21 mouse cellular contexts compared by ENCODE assay signal in the genomic region with DNA sequence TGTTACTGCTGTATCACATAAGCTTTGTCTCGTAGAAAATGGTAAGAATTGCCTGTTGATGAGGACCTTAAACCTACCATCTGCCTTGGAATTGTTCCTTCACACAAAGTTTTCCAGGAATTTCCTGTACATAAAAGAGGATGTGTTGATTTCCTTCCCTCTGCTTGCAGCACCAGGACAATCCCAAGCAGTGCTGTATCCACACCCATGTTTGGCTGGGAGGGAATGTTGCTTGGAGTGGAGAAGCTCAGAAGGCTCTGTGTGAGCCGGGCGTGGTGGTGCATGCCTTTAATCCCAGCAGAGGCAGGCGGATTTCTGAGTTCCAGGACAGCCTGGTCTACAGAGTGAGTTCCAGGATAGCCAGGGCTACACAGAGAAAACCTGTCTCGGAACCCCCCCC. TPM values are rescaled to one million over a fixed set of nuclear protein-coding genes. Genes with fewer than 3 reads are reported as not detected.
DNase-seq lines count a peak whose midpoint lies in the region; ATAC-seq and TF ChIP-seq lines count a peak whose summit lies in the region.
"Had no signal": no experiment of that assay in that cellular context is flagged by ENCODE, and none has a peak within 500 bp of the region (broad histone marks: within the 10 kb centered on the region; RNA-seq: fewer than 3 reads in every experiment).

No protein-coding gene starts in this region.

- 0 out of 2 replicates have a peak, but pooled peaks cover 4% of the 10 kb centered on the region for H3K4me1 ChIP-seq in intestine, embryonic 16.5 days (ENCODE audit: control insufficient read depth, insufficient read depth, low read length)
- no peaks in the 10 kb centered on the region for H3K4me1 ChIP-seq in intestine, postnatal 0 days (replicated peaks; ENCODE audit: control insufficient read depth, insufficient read depth, low read length)
- H3K4me1 ChIP-seq in lung, embryonic 16.5 days (replicated peaks; ENCODE audit: control insufficient read depth, insufficient read depth, low read length): no peaks in the 10 kb centered on the region
- H3K4me1 ChIP-seq in lung, adult 2 months (ENCODE audit: control insufficient read depth, insufficient read depth, low read length): peaks cover 5% of the 10 kb centered on the region
- no peaks in the 10 kb centered on the region for H3K4me1 ChIP-seq in midbrain, embryonic 14.5 days (ENCODE audit: control insufficient read depth, insufficient read depth, low read length)
- H3K4me1 ChIP-seq: forebrain, embryonic 10.5 days; limb, embryonic 10.5 days; midbrain, embryonic 10.5 days; stomach, embryonic 15.5 days had no signal

- H3K27me3 ChIP-seq in intestine, embryonic 16.5 days (replicated peaks; ENCODE audit: control insufficient read depth, insufficient read depth, low read length): no peaks in the 10 kb centered on the region
- H3K27me3 ChIP-seq in intestine, postnatal 0 days (replicated peaks; ENCODE audit: control insufficient read depth, insufficient read depth, low read length): no peaks in the 10 kb centered on the region
- no peaks in the 10 kb centered on the region for H3K27me3 ChIP-seq in lung, embryonic 16.5 days (ENCODE audit: control insufficient read depth, insufficient read depth, low read depth, low read length)
- no peaks in the 10 kb centered on the region for H3K27me3 ChIP-seq in midbrain, embryonic 14.5 days (ENCODE audit: control insufficient read depth, insufficient read depth, low read length)
- H3K27me3 ChIP-seq: heart, embryonic 12.5 days; stomach, embryonic 15.5 days had no signal

- no peak for TF ChIP-seq CTCF in intestine, postnatal 0 days (IDR thresholded peaks at IDR 0.05; ENCODE audit: low read depth)
- TF ChIP-seq CTCF in lung, adult 2 months (IDR thresholded peaks at IDR 0.05; ENCODE audit: insufficient read depth, low read length): no peak

- intact Hi-C loops in heart, postnatal 14 days (cut with DNase I): no loop called here

- H3K9me3 ChIP-seq in intestine, embryonic 16.5 days (ENCODE audit: control insufficient read depth, low read length): no peaks in the 10 kb centered on the region
- H3K9me3 ChIP-seq in intestine, postnatal 0 days (ENCODE audit: control insufficient read depth): no peaks in the 10 kb centered on the region
- H3K9me3 ChIP-seq in lung, embryonic 16.5 days (ENCODE audit: control insufficient read depth, low read length): no peaks in the 10 kb centered on the region
- no peaks in the 10 kb centered on the region for H3K9me3 ChIP-seq in midbrain, embryonic 14.5 days (ENCODE audit: control insufficient read depth, low read length)
- H3K9me3 ChIP-seq: forebrain, embryonic 10.5 days; heart, embryonic 12.5 days; limb, embryonic 10.5 days; midbrain, embryonic 10.5 days; stomach, embryonic 15.5 days had no signal

- no peak overlapping the region for H3K4me3 ChIP-seq in intestine, embryonic 16.5 days (ENCODE audit: low read length)
- no peak overlapping the region for H3K4me3 ChIP-seq in intestine, postnatal 0 days (ENCODE audit: low read depth, low read length)
- H3K4me3 ChIP-seq in lung, embryonic 16.5 days (ENCODE audit: low read length): no peak overlapping the region
- no peak overlapping the region for H3K4me3 ChIP-seq in lung, adult 2 months (replicated peaks; ENCODE audit: extremely low read depth, low read depth, low read length)
- no peak overlapping the region for H3K4me3 ChIP-seq in midbrain, embryonic 14.5 days (replicated peaks; ENCODE audit: low read depth, low read length)
- H3K4me3 ChIP-seq: forebrain, embryonic 10.5 days; heart, embryonic 12.5 days; limb, embryonic 10.5 days; midbrain, embryonic 10.5 days; stomach, embryonic 15.5 days had no signal

- DNase-seq in heart, adult 11 months: peak; percentile 94
- no peak for DNase-seq in heart, postnatal 14 days
- DNase-seq in lung, adult 2 months: no peak
- no peak for DNase-seq in MN1 (ENCODE audit: low spot score)
- DNase-seq in midbrain, embryonic 14.5 days: no peak
- DNase-seq: cerebellum, adult 2 months; gastrocnemius, postnatal 14 days; kidney, postnatal 4 days; layer of hippocampus, adult 9-11 months; right cerebral cortex, postnatal 25 days; thymus, adult 18-20 months had no signal

- H3K27ac ChIP-seq in intestine, embryonic 16.5 days (ENCODE audit: low read length): no peak overlapping the region
- no peak overlapping the region for H3K27ac ChIP-seq in intestine, postnatal 0 days (ENCODE audit: low read depth, low read length)
- no peak overlapping the region for H3K27ac ChIP-seq in lung, embryonic 16.5 days (ENCODE audit: low read length)
- H3K27ac ChIP-seq in midbrain, embryonic 14.5 days (replicated peaks; ENCODE audit: low read depth, low read length): no peak overlapping the region
- H3K27ac ChIP-seq: forebrain, embryonic 10.5 days; hindbrain, embryonic 14.5 days; limb, embryonic 10.5 days; macrophage; midbrain, embryonic 10.5 days; stomach, embryonic 15.5 days had no signal

- peaks cover 34% of the 10 kb centered on the region for H3K36me3 ChIP-seq in intestine, embryonic 16.5 days (ENCODE audit: control insufficient read depth, insufficient read depth, low read length)
- peaks cover 62% of the 10 kb centered on the region for H3K36me3 ChIP-seq in intestine, postnatal 0 days (ENCODE audit: control insufficient read depth, insufficient read depth)
- H3K36me3 ChIP-seq in lung, embryonic 16.5 days (ENCODE audit: control insufficient read depth, insufficient read depth, low read length): peaks cover 69% of the 10 kb centered on the region
- H3K36me3 ChIP-seq in midbrain, embryonic 14.5 days (ENCODE audit: control insufficient read depth, insufficient read depth, low read length): peaks cover 84% of the 10 kb centered on the region

- TF ChIP-seq POLR2A in lung, adult 2 months (IDR thresholded peaks at IDR 0.05; ENCODE audit: borderline replicate concordance, extremely low read depth, low read depth, low read length): no peak

- H3K4me2 ChIP-seq in intestine, embryonic 16.5 days (ENCODE audit: low read depth, low read length): no peak overlapping the region
- H3K4me2 ChIP-seq in intestine, postnatal 0 days (replicated peaks; ENCODE audit: low read depth): no peak overlapping the region
- no peak overlapping the region for H3K4me2 ChIP-seq in lung, embryonic 16.5 days (ENCODE audit: low read depth, low read length)
- H3K4me2 ChIP-seq in midbrain, embryonic 14.5 days (ENCODE audit: low read length): no peak overlapping the region
- H3K4me2 ChIP-seq: heart, embryonic 12.5 days; hindbrain, embryonic 14.5 days; stomach, embryonic 15.5 days had no signal

- ATAC-seq in intestine, embryonic 16.5 days: peak; percentile 33; the same call in 1 of the 2 replicates
- no peak for ATAC-seq in intestine, postnatal 0 days
- ATAC-seq in lung, embryonic 16.5 days (ENCODE audit: low read depth): 0 out of 2 replicates have a peak, but pooled peaks have one; percentile 31
- no peak for ATAC-seq in midbrain, embryonic 14.5 days (ENCODE audit: low FRiP score, low TSS enrichment)

- WGBS in intestine, embryonic 16.5 days: 72% methylated on average over 5 of the region's 5 CpGs
- 62% methylated on average over 5 of the region's 5 CpGs for WGBS in intestine, postnatal 0 days
- 71% methylated on average over 5 of the region's 5 CpGs for WGBS in lung, embryonic 16.5 days
- WGBS in lung, adult 2 months: 47% methylated on average over 5 of the region's 5 CpGs
- WGBS in midbrain, embryonic 14.5 days: 92% methylated on average over 5 of the region's 5 CpGs

- no peak overlapping the region for H3K9ac ChIP-seq in intestine, embryonic 16.5 days (ENCODE audit: low read depth, low read length)
- no peak overlapping the region for H3K9ac ChIP-seq in intestine, postnatal 0 days (ENCODE audit: low read depth, low read length)
- H3K9ac ChIP-seq in lung, embryonic 16.5 days (ENCODE audit: low read length): no peak overlapping the region
- no peak overlapping the region for H3K9ac ChIP-seq in midbrain, embryonic 14.5 days (replicated peaks; ENCODE audit: low read length)
- H3K9ac ChIP-seq: heart, embryonic 12.5 days; hindbrain, embryonic 14.5 days; stomach, embryonic 15.5 days had no signal

RNA-seq across cellular contexts. Expression of a gene that starts 30.5 kb away (rescaled TPM):
- 10 to 100 TPM; 43.0 to 50.6 TPM for total RNA-seq in heart, postnatal 14 days (2021)
- polyA plus RNA-seq in intestine, embryonic 16.5 days (2015; fragmentation: Nextera tagmentation; extraction: Ambion mirVana): 12.3 and 17.2 TPM in 2 replicates
- 9.7 and 10.8 TPM in 2 replicates for polyA plus RNA-seq in intestine, postnatal 0 days (2015; fragmentation: Nextera tagmentation; extraction: Ambion mirVana)
- polyA plus RNA-seq in lung, embryonic 16.5 days (2015; fragmentation: Nextera tagmentation; extraction: Ambion mirVana): 16.9 and 20.1 TPM in 2 replicates
- 113 and 146 TPM in 2 replicates for polyA plus RNA-seq in lung, adult 2 months (2012; rRNA removed)
- 95.3 and 95.7 TPM in 2 replicates for polyA plus RNA-seq in midbrain, embryonic 14.5 days (2014; fragmentation: Nextera tagmentation; extraction: Ambion mirVana)

Comparison
In these comparisons a context has a peak if more than half of its experiments do, and no peak if none do; other contexts are left out.
1. ATAC-seq: peak in intestine, embryonic 16.5 days (single experiment) and lung, embryonic 16.5 days (single experiment); none in intestine, postnatal 0 days (single experiment) and midbrain, embryonic 14.5 days (single experiment).